Mouse (Mus musculus) liver, adult (tissue): ENCODE results near the gene Kif1bp.

ENCODE experiments used
- GATA4 ChIP-seq: IDR thresholded peaks from 2 replicates; pipeline ENCODE4 v1.6.1; 2014; ENCODE audit warnings: mild to moderate bottlenecking, low read length; ENCODE audit not compliant: insufficient replicate concordance

Gene Kif1bp

GRCm38 (mm10) chr10:62578338-62579100 lies at the start of gene Kif1bp:
Gene Kif1bp, minus strand, starts transcription at chr10:62578457.
- TF ChIP-seq GATA4: no peak

GRCm38 (mm10) chr10:62604161-62604560 lies 25.9 kb upstream of the Kif1bp start:
- TF ChIP-seq GATA4: no peak

- no peak for TF ChIP-seq GATA4
Measured at GRCm38 (mm10) chr10:62603233-62604030, 25.2 kb upstream of the Kif1bp start.

- no peak for TF ChIP-seq GATA4
Measured at GRCm38 (mm10) chr10:62602177-62603040, 24.2 kb upstream of the Kif1bp start, which contains the start of gene Ddx21. Gene Ddx21, minus strand, starts transcription at chr10:62602281.

GRCm38 (mm10) chr10:62601833-62602176 lies 23.5 kb upstream of the Kif1bp start:
- TF ChIP-seq GATA4: no peak

- TF ChIP-seq GATA4: no peak
Measured at GRCm38 (mm10) chr10:62601053-62601791, 23.0 kb upstream of the Kif1bp start.

- TF ChIP-seq GATA4: no peak
Measured at GRCm38 (mm10) chr10:62600056-62600455, 21.8 kb upstream of the Kif1bp start.

- TF ChIP-seq GATA4: no peak
Measured at GRCm38 (mm10) chr10:62592496-62592895, 14.2 kb upstream of the Kif1bp start.

GRCm38 (mm10) chr10:62590200-62590599 lies 11.9 kb upstream of the Kif1bp start:
- TF ChIP-seq GATA4: 0 out of 2 replicates have a peak, but pooled peaks have one; percentile 39

- no peak for TF ChIP-seq GATA4
Measured at GRCm38 (mm10) chr10:62588616-62589015, 10.4 kb upstream of the Kif1bp start.

GRCm38 (mm10) chr10:62583245-62583644 lies 5.0 kb upstream of the Kif1bp start:
- TF ChIP-seq GATA4: no peak

GRCm38 (mm10) chr10:62582701-62583100 lies 4.4 kb upstream of the Kif1bp start:
- TF ChIP-seq GATA4: no peak

- no peak for TF ChIP-seq GATA4
Measured at GRCm38 (mm10) chr10:62582263-62582662, 4.0 kb upstream of the Kif1bp start.

- TF ChIP-seq GATA4: no peak
Measured at GRCm38 (mm10) chr10:62577673-62578337, 452 bp downstream of the Kif1bp start.

- TF ChIP-seq GATA4: no peak
Measured at GRCm38 (mm10) chr10:62575001-62575400, 3.3 kb downstream of the Kif1bp start.
